8 mouse cellular contexts compared by ENCODE assay signal in the genomic region with DNA sequence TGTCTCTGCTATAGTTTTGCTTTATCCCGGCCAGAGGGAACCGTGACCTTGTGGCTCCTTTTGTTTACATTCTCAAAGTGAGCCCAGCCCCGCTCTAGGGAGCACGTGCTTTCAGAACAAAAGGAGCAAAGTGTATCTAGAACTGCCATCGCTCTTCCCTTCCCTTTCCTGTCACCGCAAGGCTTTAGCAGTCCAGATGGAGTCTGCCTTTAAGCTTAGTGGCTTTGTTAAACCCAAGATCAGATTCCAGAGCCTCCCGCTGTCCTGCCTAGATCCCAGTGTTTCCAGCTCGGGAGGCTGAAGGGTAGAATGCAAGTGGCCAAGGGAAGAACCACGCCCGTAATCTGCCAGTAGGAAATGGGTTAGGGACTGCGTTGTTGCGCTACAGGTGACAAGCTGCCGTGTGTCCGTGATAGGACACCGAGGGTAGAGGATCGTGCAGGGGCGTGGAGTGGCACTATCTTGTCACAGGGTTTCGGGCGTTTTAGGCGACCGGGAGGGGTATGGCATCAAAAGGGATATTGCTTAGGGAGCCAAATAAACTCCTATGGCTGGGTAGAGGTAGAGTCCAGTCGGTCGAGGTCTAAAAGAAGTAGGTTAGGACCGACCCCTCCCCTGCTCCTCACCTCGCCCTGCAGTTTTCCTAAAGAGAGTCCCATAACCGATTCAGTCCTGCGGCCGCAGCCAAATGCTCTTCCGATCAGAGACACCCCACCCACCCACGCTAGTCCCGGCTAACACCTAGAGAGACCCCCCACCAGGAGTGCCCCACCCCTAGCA. TPM values are rescaled to one million over a fixed set of nuclear protein-coding genes. Genes with fewer than 3 reads are reported as not detected.
DNase-seq lines count a peak whose midpoint lies in the region; ATAC-seq lines count a peak whose summit lies in the region.

No protein-coding gene starts in this region.

- WGBS in embryonic facial prominence, embryonic 14.5 days = 2% methylated on average over 30 of the region's 31 CpGs
- WGBS in hindbrain, embryonic 10.5 days = under 1% methylated on average over 31 of the region's 31 CpGs
- WGBS in liver, embryonic 16.5 days (ENCODE audit: insufficient replicate concordance) = under 1% methylated on average over 31 of the region's 31 CpGs
- under 1% methylated on average over 31 of the region's 31 CpGs for whole genome bisulfite sequencing in neural tube, embryonic 14.5 days

- H3K27ac ChIP-seq in embryonic facial prominence, embryonic 14.5 days (replicated peaks; ENCODE audit: low read depth, low read length) = peak overlapping the region; percentile 63; the same call in 1 of the 2 replicates
- peak overlapping the region; percentile 99 for H3K27ac ChIP-seq in hindbrain, embryonic 10.5 days
- no peak overlapping the region; the same call in none of the 2 replicates for H3K27ac ChIP-seq in liver, embryonic 16.5 days (ENCODE audit: low read length)
- peak overlapping the region; percentile 97 for H3K27ac ChIP-seq in neural tube, embryonic 14.5 days (ENCODE audit: low read depth, low read length)

- 0 out of 2 replicates have a peak, but pooled peaks cover 3% of the 10 kb centered on the region for H3K4me1 ChIP-seq in embryonic facial prominence, embryonic 14.5 days (ENCODE audit: control insufficient read depth, insufficient read depth, low read length)
- peaks cover 48% of the 10 kb centered on the region for H3K4me1 ChIP-seq in hindbrain, embryonic 10.5 days (replicated peaks)
- H3K4me1 ChIP-seq in liver, embryonic 16.5 days (ENCODE audit: control insufficient read depth, low read depth, low read length) = peaks cover 14% of the 10 kb centered on the region
- peaks cover 30% of the 10 kb centered on the region for H3K4me1 ChIP-seq in neural tube, embryonic 14.5 days (ENCODE audit: control insufficient read depth, insufficient read depth, low read length)

- DNase-seq in 3T3-L1 (ENCODE audit: low read depth, low spot score) = peak; percentile 24
- DNase-seq in MEL-GATA-1-ER (ENCODE audit: extremely low read depth, low read depth) = peak; percentile 26
- DNase-seq in embryonic facial prominence, embryonic 14.5 days (ENCODE audit: low spot score) = peak; percentile 62
- DNase-seq in hindbrain, embryonic 10.5 days (ENCODE audit: low spot score) = peak; percentile 77
- DNase-seq in gastrocnemius, postnatal 10 days = no peak
- DNase-seq in adrenal gland, postnatal 4 days (ENCODE audit: low spot score in 2 of 2) = no peak

- H3K9ac ChIP-seq in embryonic facial prominence, embryonic 14.5 days (ENCODE audit: low read depth, low read length) = peak overlapping the region; percentile 87
- peak overlapping the region; percentile 95 for H3K9ac ChIP-seq in liver, embryonic 16.5 days (ENCODE audit: low read depth, low read length)
- H3K9ac ChIP-seq in neural tube, embryonic 14.5 days (replicated peaks; ENCODE audit: low read depth, low read length) = peak overlapping the region; percentile 94

- peaks cover 20% of the 10 kb centered on the region for H3K36me3 ChIP-seq in embryonic facial prominence, embryonic 14.5 days (ENCODE audit: control insufficient read depth, insufficient read depth, low read length)
- H3K36me3 ChIP-seq in hindbrain, embryonic 10.5 days = peaks cover 25% of the 10 kb centered on the region
- peaks cover 19% of the 10 kb centered on the region for H3K36me3 ChIP-seq in liver, embryonic 16.5 days (ENCODE audit: control insufficient read depth, insufficient read depth)
- H3K36me3 ChIP-seq in neural tube, embryonic 14.5 days (ENCODE audit: control insufficient read depth, insufficient read depth, low read length) = peaks cover 16% of the 10 kb centered on the region; the same call in 1 of the 2 replicates

- H3K4me3 ChIP-seq in embryonic facial prominence, embryonic 14.5 days (ENCODE audit: low read depth, low read length) = peak overlapping the region; percentile 89
- peak overlapping the region; percentile 97 for H3K4me3 ChIP-seq in hindbrain, embryonic 10.5 days
- H3K4me3 ChIP-seq in liver, embryonic 16.5 days (ENCODE audit: low read depth, low read length) = peak overlapping the region; percentile 99
- peak overlapping the region; percentile 73 for H3K4me3 ChIP-seq in neural tube, embryonic 14.5 days (ENCODE audit: low read depth, low read length)

- H3K4me2 ChIP-seq in embryonic facial prominence, embryonic 14.5 days (ENCODE audit: low read depth, low read length) = peak overlapping the region; percentile 98
- H3K4me2 ChIP-seq in liver, embryonic 16.5 days (ENCODE audit: low read depth, low read length) = peak overlapping the region; percentile 98
- peak overlapping the region; percentile 92 for H3K4me2 ChIP-seq in neural tube, embryonic 14.5 days (ENCODE audit: low read depth, low read length)

- peak; percentile 11 for ATAC-seq in embryonic facial prominence, embryonic 14.5 days (ENCODE audit: low read depth)
- peak; percentile 30 for ATAC-seq in liver, embryonic 16.5 days (ENCODE audit: low read depth)
- peak; percentile 44 for ATAC-seq in neural tube, embryonic 14.5 days (ENCODE audit: low read depth)

- no peaks in the 10 kb centered on the region for H3K9me3 ChIP-seq in embryonic facial prominence, embryonic 14.5 days (ENCODE audit: control insufficient read depth, low read length)
- 0 out of 2 replicates have a peak, but pooled peaks cover 3% of the 10 kb centered on the region for H3K9me3 ChIP-seq in hindbrain, embryonic 10.5 days
- no peaks in the 10 kb centered on the region for H3K9me3 ChIP-seq in liver, embryonic 16.5 days (replicated peaks; ENCODE audit: control insufficient read depth, low read length)
- H3K9me3 ChIP-seq in neural tube, embryonic 14.5 days (ENCODE audit: control insufficient read depth, low read length) = no peaks in the 10 kb centered on the region

- no peaks in the 10 kb centered on the region for H3K27me3 ChIP-seq in embryonic facial prominence, embryonic 14.5 days (replicated peaks; ENCODE audit: control insufficient read depth, insufficient read depth, low read length)
- H3K27me3 ChIP-seq in hindbrain, embryonic 10.5 days (ENCODE audit: insufficient read depth, poor library complexity, severe bottlenecking) = peaks cover 28% of the 10 kb centered on the region
- no peaks in the 10 kb centered on the region for H3K27me3 ChIP-seq in liver, embryonic 16.5 days (ENCODE audit: control insufficient read depth, insufficient read depth, low read depth, low read length)
- no peaks in the 10 kb centered on the region for H3K27me3 ChIP-seq in neural tube, embryonic 14.5 days (ENCODE audit: control insufficient read depth, insufficient read depth, low read length)

RNA-seq across cellular contexts. Expression of a gene that starts 0.5 kb away (rescaled TPM):
- polyA plus RNA-seq in embryonic facial prominence, embryonic 14.5 days (2014; fragmentation: Nextera tagmentation; extraction: Ambion mirVana) = 1,154 and 1,326 TPM in 2 replicates
- 2,849 and 3,914 TPM in 2 replicates for polyA plus RNA-seq in hindbrain, embryonic 10.5 days (2016; fragmentation: Nextera tagmentation; extraction: Ambion mirVana)
- 360 and 407 TPM in 2 replicates for polyA plus RNA-seq in liver, embryonic 16.5 days (2015; fragmentation: Nextera tagmentation; extraction: Ambion mirVana)
- polyA plus RNA-seq in neural tube, embryonic 14.5 days (2014; fragmentation: Nextera tagmentation; extraction: Ambion mirVana) = 5,364 and 5,581 TPM in 2 replicates
- total RNA-seq in gastrocnemius, postnatal 10 days (2021) = 10 to 100 TPM; 71.2 to 74.5 TPM
- total RNA-seq in adrenal gland, postnatal 4 days (2021) = 100 to 1,000 TPM; 233 to 289 TPM

RNA-seq across cellular contexts. Expression of a gene that starts 28.9 kb away (rescaled TPM):
- 2.0 and 2.3 TPM in 2 replicates for polyA plus RNA-seq in embryonic facial prominence, embryonic 14.5 days (2014; fragmentation: Nextera tagmentation; extraction: Ambion mirVana)
- polyA plus RNA-seq in hindbrain, embryonic 10.5 days (2016; fragmentation: Nextera tagmentation; extraction: Ambion mirVana) = 3.1 and 4.3 TPM in 2 replicates
- polyA plus RNA-seq in liver, embryonic 16.5 days (2015; fragmentation: Nextera tagmentation; extraction: Ambion mirVana) = 8.4 and 8.8 TPM in 2 replicates
- polyA plus RNA-seq in neural tube, embryonic 14.5 days (2014; fragmentation: Nextera tagmentation; extraction: Ambion mirVana) = 9.8 and 13.7 TPM in 2 replicates
- 1 to 10 TPM; 6.5 to 6.8 TPM for total RNA-seq in gastrocnemius, postnatal 10 days (2021)
- 10 to 100 TPM; 36.8 to 40.5 TPM for total RNA-seq in adrenal gland, postnatal 4 days (2021)

RNA-seq across cellular contexts. Expression of a gene that starts 43.2 kb away (rescaled TPM):
- 3.9 and 4.4 TPM in 2 replicates for polyA plus RNA-seq in embryonic facial prominence, embryonic 14.5 days (2014; fragmentation: Nextera tagmentation; extraction: Ambion mirVana)
- polyA plus RNA-seq in hindbrain, embryonic 10.5 days (2016; fragmentation: Nextera tagmentation; extraction: Ambion mirVana) = 19.3 and 25.9 TPM in 2 replicates
- 13.7 and 16.5 TPM in 2 replicates for polyA plus RNA-seq in liver, embryonic 16.5 days (2015; fragmentation: Nextera tagmentation; extraction: Ambion mirVana)
- polyA plus RNA-seq in neural tube, embryonic 14.5 days (2014; fragmentation: Nextera tagmentation; extraction: Ambion mirVana) = 0.43 and 0.76 TPM in 2 replicates
- 1 to 10 TPM in 1 of 2 experiments, under 1 TPM in 1; 0.99 to 1.2 TPM for total RNA-seq in gastrocnemius, postnatal 10 days (2021)
- total RNA-seq in adrenal gland, postnatal 4 days (2021) = 1 to 10 TPM; 4.7 to 5.4 TPM

Comparison
In these comparisons a context has a peak if more than half of its experiments do, and no peak if none do; other contexts are left out.
1. DNase-seq: peak in 3T3-L1 (single experiment), MEL-GATA-1-ER (single experiment), embryonic facial prominence, embryonic 14.5 days (single experiment) and hindbrain, embryonic 10.5 days (single experiment); none in gastrocnemius, postnatal 10 days (single experiment) and adrenal gland, postnatal 4 days (0 of 2).
2. Peak in every context shown above with its lines, with median percentiles within 50 percentile points of each other: ATAC-seq, H3K4me2 ChIP-seq, H3K4me3 ChIP-seq and H3K9ac ChIP-seq.